Mouse (Mus musculus): ENCODE measurements at regions not wholly inside any gene's neighbourhood (a gene's known extent, or its start where the extent isn't known, plus 50 kb on each side); places are given as distances from the start of the nearest gene placed in this dataset.

DNA sequence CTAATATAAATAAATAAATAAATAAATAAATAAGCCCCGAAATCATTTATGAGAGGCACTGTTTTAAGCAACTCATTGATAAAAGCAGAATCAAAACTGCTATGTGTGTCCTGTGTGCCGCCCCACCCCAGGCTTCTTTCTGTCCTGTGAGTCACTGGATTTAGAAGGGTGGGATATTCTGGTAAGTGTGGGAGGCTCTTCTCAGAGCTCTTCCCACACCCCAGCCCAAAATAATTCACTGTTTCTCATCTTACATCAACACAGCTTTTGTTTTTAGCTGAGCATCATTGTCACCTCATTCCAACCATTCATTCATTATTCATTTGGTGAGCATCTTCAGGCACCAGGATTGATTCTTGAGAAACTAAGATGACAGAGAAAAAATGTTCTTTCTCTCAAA is 118.4 kb downstream of the Barx2 start:
- DNase-seq (ENCODE audit: extremely low read depth, low read depth): no peak

DNA sequence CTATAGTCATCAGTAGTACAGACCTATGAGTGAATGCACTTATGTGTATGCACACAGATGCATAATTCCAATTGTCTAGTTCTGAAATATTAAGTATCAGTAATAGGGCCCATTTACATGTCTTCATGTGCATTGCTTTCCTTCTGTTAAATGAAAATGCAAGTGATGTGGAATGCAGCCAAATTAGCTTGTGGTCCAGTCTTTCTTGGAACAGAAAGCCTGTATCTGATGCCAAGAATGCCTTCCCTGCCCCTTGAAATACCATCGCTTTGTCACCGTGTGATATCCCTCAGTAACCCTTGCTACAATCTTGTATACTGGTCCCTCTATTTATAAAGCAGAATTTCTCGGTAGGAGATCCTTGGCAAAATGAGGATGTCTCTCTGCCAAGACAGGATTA is 137.3 kb downstream of the Barx2 start:
- no peak for DNase-seq (ENCODE audit: extremely low read depth, low read depth)

DNA sequence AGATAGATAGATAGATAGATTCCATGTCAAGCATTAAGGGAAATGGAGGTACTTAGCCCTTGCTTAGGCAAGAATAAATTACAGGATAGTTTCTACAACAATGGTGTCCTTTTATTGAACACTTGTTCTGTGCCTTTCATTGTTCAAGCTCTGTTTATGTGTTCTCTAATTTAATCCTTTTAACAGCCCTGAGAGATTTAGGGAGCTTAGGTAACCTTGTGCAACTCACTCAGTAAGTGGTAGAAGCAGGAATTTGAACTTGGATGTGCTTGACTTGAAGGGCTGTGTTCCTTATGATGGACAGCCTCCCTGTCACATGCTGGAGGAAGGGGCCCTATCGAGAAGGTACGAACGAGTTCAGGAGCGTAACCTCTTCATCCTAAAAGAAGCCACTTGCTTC is 147.9 kb downstream of the Barx2 start:
- DNase-seq (ENCODE audit: extremely low read depth, low read depth): no peak

DNA sequence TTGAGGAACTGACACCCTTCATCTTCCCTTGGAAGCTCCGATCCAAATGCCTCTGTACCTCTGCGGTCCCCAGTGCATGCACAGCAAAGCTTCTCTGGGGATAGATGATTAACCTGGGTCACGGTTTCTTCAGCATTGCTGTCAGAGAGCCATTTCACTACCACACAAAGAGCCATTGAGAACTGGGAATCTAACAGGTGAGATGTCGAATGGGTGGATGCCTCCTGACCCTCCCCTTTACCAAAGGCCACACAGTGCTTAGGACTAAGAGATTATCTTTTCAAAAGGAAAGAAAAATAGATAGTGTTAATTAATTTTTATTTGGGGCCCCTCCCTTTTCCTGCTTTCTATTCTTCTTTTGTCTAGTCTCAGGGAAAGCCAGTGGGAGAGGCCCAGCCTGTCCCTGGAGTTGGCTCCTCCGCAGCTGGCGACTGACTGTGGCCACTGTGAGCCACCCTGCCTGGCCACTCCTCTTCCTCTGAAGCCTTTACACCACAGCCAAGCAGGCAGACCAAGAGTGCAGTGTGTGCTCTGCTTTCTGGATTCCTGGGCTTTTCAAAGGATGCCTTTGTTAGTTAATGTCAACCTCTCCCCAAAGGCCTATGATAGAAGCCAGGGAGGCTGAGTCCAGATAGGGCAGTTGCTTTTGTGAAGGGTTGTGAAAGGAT is 155.2 kb downstream of the Barx2 start:
- no peak for DNase-seq (ENCODE audit: extremely low read depth, low read depth)

DNA sequence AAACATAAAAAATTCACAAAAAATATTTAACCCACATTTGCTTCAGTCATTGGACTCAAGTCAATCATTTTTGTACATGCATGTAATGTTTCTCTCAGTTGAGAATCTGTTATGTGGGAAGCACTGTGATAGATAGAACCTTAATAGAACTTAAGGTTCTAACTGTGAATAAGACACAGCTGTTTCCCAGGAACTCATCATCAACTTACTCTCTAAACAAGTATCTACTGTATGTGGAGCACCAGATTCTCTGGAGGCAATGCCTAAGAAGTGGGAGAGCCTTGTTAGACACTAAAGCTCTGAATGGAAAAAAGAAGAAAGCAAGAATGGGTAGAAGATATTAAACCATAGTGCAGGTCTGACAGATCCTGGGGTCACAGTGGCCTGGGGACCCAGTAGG is 182.8 kb downstream of the Barx2 start:
- no peak for DNase-seq (ENCODE audit: extremely low read depth, low read depth)

DNA sequence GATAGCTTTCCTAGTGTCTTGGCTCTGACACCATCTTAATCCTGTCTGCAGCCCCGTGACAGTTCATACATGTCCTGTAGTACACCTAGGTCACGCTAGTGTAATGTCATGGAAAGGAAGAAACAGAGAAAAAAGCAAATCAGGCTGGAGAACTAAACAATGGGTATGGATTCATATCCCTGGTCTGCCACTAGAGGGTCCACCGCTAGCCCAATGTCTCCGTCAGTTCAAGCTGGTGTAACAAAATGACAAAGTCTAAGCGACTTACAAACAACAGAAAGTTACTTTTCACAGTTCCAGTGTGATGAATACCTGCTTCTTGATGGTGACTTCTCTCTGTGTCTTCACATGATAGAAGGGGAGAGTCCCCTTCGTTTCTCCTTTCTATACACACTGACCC is 194.0 kb downstream of the Barx2 start:
- no peak for DNase-seq (ENCODE audit: extremely low read depth, low read depth)

DNA sequence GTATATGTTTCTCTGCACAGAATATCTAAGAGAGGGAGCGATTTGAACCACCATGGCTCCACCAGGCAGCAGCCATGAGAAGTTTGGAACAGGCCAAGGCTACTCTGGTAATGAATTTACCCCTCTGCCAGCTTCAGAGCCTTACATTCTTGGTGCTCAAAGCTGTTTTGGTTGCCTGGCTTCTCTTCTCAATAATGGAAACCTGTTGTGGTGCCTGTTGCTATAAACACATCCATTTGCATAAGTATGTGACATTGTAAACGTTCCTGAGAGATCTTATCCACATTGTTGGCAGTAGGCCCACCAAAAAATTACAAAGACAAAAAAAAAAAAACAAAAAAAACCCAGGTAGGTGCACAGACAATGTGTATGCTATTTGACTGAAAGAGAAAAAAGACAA is 203.2 kb downstream of the Barx2 start:
- DNase-seq (ENCODE audit: extremely low read depth, low read depth): no peak

DNA sequence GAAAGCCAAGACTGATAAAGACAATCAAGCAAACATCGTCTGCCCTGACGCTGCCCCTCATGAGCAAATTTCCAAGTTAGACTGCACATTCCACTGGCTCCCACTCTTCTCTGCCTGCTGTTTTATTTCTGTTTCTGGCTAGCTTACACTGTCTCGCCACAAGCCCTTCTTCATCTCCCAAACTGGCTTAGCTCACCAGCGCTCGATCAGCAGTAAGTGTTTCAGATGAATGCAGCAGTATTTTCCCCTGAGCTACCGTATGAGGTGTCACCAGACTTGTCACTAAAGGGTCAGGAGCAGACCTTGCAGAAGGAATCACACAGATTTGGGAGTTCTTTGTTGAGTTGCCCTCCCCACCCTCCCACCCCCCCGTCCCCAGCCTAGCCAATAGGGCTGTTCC is 206.6 kb downstream of the Barx2 start:
- DNase-seq (ENCODE audit: extremely low read depth, low read depth): no peak

DNA sequence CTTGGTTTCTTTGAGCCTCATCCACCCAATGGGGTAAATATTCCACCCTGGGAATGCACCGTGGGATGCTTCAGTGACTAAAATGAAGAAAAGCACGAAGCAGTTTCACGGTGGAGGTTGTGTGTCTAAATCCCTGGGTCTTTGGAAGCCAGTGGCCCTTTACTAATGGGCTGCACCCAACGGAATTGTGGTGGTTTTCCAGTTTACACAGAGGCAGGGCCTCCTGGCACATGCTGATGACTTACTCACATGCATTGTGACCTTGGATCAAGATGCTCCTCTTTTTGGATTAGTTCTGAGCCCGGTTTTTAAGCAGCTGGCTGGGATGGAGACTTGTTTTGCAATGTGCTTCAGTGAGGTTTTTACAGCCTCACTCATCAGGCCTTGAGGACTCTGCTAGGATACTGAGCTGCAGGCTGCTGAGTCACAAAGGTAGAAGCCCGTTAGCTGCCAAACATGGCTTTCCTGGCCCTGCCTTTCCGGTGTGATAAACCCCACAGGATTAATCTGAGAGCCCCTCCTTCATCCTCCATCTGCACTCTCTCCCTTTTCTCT is 222.3 kb downstream of the Barx2 start:
- no peak for DNase-seq (ENCODE audit: extremely low read depth, low read depth)

DNA sequence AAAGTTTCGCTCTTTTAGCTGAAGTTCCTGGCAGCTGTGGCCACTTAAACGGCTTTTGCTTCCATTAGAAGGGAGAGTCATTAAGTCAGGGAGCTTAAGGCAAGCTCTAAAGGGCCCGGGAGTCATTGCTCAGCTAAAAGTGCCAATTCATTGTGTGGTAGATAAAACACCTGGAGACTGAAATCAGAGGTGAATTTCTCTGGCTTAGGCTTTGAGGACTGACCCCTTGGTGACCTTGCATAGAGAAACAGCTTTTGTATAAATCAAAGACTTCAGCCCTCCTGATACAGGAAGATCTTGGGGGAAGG is 224.1 kb upstream of the Tmem45b start:
- no peak for DNase-seq (ENCODE audit: extremely low read depth, low read depth)

- DNase-seq (ENCODE audit: extremely low read depth, low read depth): no peak
Measured at GRCm38 (mm10) chr9:31687686-31688397, 223.6 kb upstream of the Tmem45b start.

DNA sequence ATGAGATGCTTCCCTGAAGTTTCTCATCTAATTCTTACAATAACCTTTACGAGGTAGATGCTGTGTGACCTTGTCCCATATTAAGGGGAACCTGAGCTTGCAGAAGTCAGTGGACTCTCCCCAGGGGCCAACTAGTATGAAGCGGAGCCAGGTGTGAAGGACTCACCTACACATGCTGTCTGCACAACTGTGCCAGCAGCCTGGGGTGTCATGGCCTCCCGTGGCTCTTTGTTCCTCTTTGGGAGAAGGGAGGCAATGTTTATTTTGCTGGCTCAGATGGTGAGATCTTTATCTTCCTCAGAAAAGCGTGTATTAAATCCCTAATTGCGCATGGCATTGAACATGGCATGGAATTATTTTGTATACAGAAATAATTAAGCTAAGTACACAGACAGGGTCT is 222.2 kb upstream of the Tmem45b start:
- DNase-seq (ENCODE audit: extremely low read depth, low read depth): no peak

DNA sequence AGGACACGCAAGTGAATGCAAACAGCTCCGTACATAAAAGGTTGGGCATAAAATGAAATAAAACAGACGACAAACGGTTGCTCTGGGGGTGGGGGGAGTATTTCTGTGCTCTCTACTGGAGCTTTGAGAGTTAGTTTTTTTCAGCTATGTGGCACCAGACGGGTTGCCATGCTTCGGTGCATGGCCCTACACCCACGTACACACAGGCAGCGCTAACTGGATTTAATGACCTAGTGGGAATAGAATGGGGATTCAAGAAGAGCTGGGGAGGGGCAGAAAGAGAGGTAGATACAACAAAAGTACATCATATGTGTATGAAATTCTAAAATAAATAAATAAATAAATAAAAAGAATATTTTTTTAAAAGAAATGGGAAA is 220.5 kb upstream of the Tmem45b start:
- no peak for DNase-seq (ENCODE audit: extremely low read depth, low read depth)

- no peak for DNase-seq (ENCODE audit: extremely low read depth, low read depth)
Measured at GRCm38 (mm10) chr9:31684099-31684811, 220.0 kb upstream of the Tmem45b start.

DNA sequence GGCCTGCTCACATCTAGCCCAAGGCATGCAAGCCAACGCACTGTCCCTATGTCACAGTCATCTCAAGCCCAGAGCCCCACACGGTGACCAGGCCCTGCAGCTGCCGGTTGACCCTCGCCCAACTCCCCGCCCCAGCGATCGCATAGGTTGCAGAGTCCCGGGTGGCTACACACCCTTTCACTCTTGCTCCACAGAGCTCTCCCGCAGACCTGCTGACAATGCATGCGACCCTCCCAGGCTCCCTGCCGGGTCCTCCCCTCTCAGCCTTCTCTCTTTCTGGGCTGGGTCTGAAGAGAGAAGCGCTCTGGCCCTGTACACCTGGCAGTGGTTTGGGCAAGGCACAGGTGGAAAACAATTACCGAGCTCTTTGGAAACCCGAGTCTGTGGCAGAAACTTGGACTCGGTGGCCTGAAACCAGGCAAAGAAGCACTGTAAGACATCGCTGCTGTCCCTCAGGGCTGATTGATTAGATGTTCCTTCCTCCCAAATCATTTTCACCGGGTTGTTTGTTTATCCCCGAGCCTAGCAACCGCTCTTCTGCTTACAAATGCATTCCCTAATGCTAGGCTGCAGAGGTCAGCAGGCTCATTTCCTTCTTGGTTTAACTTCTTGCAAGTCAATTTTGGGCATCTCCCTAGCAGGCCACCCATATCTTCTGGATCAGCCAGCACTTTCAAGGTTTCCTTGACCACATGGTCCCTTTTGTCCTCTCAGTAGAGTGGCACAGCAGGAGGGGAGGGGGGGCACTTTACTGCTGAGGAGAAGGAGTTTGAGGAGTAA is 219.2 kb upstream of the Tmem45b start:
- no peak for DNase-seq (ENCODE audit: extremely low read depth, low read depth)

DNA sequence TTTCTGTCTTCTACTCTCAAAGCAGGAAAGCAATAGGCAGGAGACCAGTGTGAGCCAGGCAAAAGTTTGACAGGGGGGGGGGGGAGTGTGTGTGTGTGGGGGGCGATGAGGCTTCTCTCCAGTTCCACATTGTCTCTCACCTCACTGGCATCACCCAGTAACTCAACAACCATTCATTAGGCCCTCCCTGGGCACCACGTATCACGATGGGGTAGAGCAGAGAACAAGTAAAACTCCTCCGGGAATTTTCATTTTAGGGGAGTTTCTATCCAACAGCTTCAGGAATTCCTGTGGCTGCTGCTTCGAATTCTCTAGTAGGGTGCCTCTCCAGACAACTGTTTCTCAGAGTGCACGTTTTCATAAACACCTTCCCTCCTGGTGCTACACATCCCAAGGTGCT is 218.6 kb upstream of the Tmem45b start:
- DNase-seq (ENCODE audit: extremely low read depth, low read depth): no peak

DNA sequence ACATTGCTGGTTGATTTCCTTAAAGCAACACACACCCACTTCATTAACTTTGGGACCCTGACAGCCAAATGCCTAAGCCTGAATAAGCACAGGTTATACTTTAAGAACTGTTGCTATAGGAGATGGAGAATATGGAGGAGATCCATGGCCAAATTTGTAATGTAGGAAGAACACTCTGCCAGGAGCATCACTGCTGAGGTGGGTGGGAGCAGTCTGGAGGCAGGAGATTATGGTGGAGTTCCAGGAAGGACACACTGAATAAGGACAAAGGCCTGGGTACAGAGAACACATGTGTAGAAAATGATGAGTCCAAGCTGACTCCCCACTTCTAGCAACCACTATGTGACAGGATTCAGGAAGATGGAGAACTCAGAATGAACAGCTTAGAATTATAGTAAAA is 212.9 kb upstream of the Tmem45b start:
- no peak for DNase-seq (ENCODE audit: extremely low read depth, low read depth)

DNA sequence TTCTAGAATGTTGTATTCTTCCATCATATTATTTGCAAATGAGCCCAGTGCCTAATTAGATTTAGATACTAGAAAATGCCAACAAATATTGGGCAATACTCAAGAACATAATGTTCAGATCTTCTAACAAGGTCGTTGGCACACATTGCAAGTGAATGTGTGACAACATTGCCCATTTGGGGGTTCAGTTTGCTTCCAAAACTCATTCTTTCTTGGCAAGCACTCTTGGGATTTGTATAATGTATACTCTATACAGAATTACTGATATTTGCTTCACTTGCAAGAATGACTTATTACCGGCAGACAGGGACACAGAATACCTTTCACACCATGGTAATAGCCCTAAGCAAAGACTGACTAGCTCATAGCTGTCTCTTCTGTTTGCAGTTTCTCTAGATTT is 194.8 kb upstream of the Tmem45b start:
- no peak for DNase-seq (ENCODE audit: extremely low read depth, low read depth)

- DNase-seq (ENCODE audit: extremely low read depth, low read depth): no peak
Measured at GRCm38 (mm10) chr9:31657612-31658011, 193.3 kb upstream of the Tmem45b start.

DNA sequence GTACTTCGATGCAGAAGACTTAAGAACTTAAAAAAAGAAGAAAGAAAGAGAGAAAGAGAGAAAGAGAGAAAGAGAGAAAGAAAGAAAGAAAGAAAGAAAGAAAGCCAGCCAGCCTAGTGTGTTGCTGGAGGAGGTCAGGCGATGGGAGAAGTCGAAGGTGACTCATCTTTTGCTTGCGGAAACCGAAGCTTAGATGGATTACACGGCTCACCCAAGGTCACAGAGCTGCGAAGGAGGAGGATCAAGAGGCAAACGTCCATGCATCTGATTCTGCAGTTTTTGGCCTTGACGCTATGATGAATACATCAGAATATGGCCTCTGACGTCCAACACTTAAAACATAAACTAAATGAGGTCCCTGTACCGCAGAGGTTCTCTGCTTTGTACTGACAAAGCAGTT is 192.4 kb upstream of the Tmem45b start:
- DNase-seq (ENCODE audit: extremely low read depth, low read depth): no peak

DNA sequence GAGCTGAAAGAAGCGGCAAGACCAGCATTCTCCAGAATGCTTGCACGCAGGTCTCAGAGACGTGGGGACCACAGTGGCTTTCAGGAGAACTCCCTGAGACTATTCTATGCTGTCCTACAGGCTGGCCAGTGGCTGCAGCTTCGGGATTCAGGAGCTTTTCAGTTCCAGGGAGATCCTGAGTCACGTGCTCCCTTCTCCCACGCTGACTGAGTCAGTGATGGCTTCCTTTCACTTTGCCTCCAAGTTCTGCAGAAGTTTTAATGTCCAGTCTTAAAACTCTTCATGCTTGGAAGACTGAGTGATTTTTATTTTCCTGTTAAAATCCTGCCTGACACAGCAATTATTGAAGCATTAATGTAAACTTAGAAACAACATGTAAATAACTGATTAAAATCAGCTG is 190.5 kb upstream of the Tmem45b start:
- no peak for DNase-seq (ENCODE audit: extremely low read depth, low read depth)

GRCm38 (mm10) chr9:31654213-31654612 is 190.0 kb upstream of the Tmem45b start:
- no peak for DNase-seq (ENCODE audit: extremely low read depth, low read depth)
